Mouse (Mus musculus): ENCODE measurements around the gene Trak2.
"Not testable (repeated sequence)": the region's sequence is repeated elsewhere in the genome, so short reads cannot be mapped to it uniquely, and the experiment has no call there.

The Trak2 gene

GRCm38 (mm10) chr1:58973366-58974221 is at the start of gene Trak2, which contains the start of gene Stradb:
Gene Trak2, minus strand, starts transcription at chr1:58973430.
Gene Stradb, plus strand, starts transcription at chr1:58973522.
- peak; percentile 92 for DNase-seq (ENCODE audit: low read depth, low spot score)

- no peak for DNase-seq (ENCODE audit: low read depth, low spot score)
These were observed 48.3 kb upstream of the Trak2 start for GRCm38 (mm10) chr1:59021556-59021955.

- DNase-seq (ENCODE audit: low read depth, low spot score) = no peak
These were observed 36.0 kb upstream of the Trak2 start for GRCm38 (mm10) chr1:59009250-59009649.

- DNase-seq (ENCODE audit: low read depth, low spot score) = no peak
These were observed 22.1 kb upstream of the Trak2 start for GRCm38 (mm10) chr1:58995313-58995712.

- DNase-seq (ENCODE audit: low read depth, low spot score) = no peak
These were observed 20.5 kb upstream of the Trak2 start for GRCm38 (mm10) chr1:58993723-58994122.

GRCm38 (mm10) chr1:58993144-58993543 is 19.9 kb upstream of the Trak2 start:
- DNase-seq (ENCODE audit: low read depth, low spot score) = no peak

GRCm38 (mm10) chr1:58984586-58984985 is 11.4 kb upstream of the Trak2 start:
- DNase-seq (ENCODE audit: low read depth, low spot score) = no peak

- no peak for DNase-seq (ENCODE audit: low read depth, low spot score)
These were observed 9.0 kb upstream of the Trak2 start for GRCm38 (mm10) chr1:58982276-58982675.

GRCm38 (mm10) chr1:58972851-58973365 is 322 bp downstream of the Trak2 start:
- no peak for DNase-seq (ENCODE audit: low read depth, low spot score)

- no peak for DNase-seq (ENCODE audit: low read depth, low spot score)
These were observed 2.1 kb downstream of the Trak2 start for GRCm38 (mm10) chr1:58971097-58971496.

- no peak for DNase-seq (ENCODE audit: low read depth, low spot score)
These were observed 3.2 kb downstream of the Trak2 start for GRCm38 (mm10) chr1:58970054-58970453.

GRCm38 (mm10) chr1:58967534-58967933 is 5.7 kb downstream of the Trak2 start:
- no peak for DNase-seq (ENCODE audit: low read depth, low spot score)

- DNase-seq (ENCODE audit: low read depth, low spot score) = no peak
These were observed 10.4 kb downstream of the Trak2 start for GRCm38 (mm10) chr1:58962865-58963264.

- no peak for DNase-seq (ENCODE audit: low read depth, low spot score)
These were observed 10.8 kb downstream of the Trak2 start for GRCm38 (mm10) chr1:58962418-58962817.

- no peak for DNase-seq (ENCODE audit: low read depth, low spot score)
These were observed 11.9 kb downstream of the Trak2 start for GRCm38 (mm10) chr1:58961152-58961893.

- no peak for DNase-seq (ENCODE audit: low read depth, low spot score)
These were observed 13.5 kb downstream of the Trak2 start for GRCm38 (mm10) chr1:58959682-58960081.

- not testable (repeated sequence) for DNase-seq (ENCODE audit: low read depth, low spot score)
These were observed 14.3 kb downstream of the Trak2 start for GRCm38 (mm10) chr1:58958789-58959526.

- no peak for DNase-seq (ENCODE audit: low read depth, low spot score)
These were observed 15.3 kb downstream of the Trak2 start for GRCm38 (mm10) chr1:58957931-58958330.

- no peak for DNase-seq (ENCODE audit: low read depth, low spot score)
These were observed 17.0 kb downstream of the Trak2 start for GRCm38 (mm10) chr1:58956229-58956628.

GRCm38 (mm10) chr1:58955716-58956115 is 17.5 kb downstream of the Trak2 start:
- no peak for DNase-seq (ENCODE audit: low read depth, low spot score)

GRCm38 (mm10) chr1:58954578-58955410 is 18.4 kb downstream of the Trak2 start:
- DNase-seq (ENCODE audit: low read depth, low spot score) = no peak

Measured in brain, embryonic 18.5 days (tissue).